Mouse (Mus musculus) erythroblast, adult 5-6 weeks (primary cell): ENCODE measurements around the gene Mrps7. TPM values are rescaled to one million over a fixed set of nuclear protein-coding genes. Genes with fewer than 3 reads are reported as not detected.
"Not testable (repeated sequence)": the region's sequence is repeated elsewhere in the genome, so short reads cannot be mapped to it uniquely, and the experiment has no call there.

Experiments
- ATAC-seq: replicated peaks from 2 replicates; pipeline ENCODE4 v1.8.0; 2016; ENCODE audit warnings: moderate number of reproducible peaks, mild to moderate bottlenecking, moderate TSS enrichment, inconsistent platforms; ENCODE audit not compliant: poor library complexity, low FRiP score, severe bottlenecking
- total RNA-seq, 2 experiments: library from RNA; stranded (forward) in 1 of 2; stranded (reverse) in 1 of 2; fragments of 150-400 nt in 1 of 2; fragments of 200-764, 138-1000 nt in 1 of 2; gene quantifications; 2 replicates each; pipeline versions ENCODE4 v1.2.3 to v1.2.4; 2015 to 2017; ENCODE audit warnings: low replicate concordance in 2 of 2

Mrps7 gene
- total RNA-seq, 2 experiments from 2014 or later: 13.0 to 14.2 TPM

DNA sequence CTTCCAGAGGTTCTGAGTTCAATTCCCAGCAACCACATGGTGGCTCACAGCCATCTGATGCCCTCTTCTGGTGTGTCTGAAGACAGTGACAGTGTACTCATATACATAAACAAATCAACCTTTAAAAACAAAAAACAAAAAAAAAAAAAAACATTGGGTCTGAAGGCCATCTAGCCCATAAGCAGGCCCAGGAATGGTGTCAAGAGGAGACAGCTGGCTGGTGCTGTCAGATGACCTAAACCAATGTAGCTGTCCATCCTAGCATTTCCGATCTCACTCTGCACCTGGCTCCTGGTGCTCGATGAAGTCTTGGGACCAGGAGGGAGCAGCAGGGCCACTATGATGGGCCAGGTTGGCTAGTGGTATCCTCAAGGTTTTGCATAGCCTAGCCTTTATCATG is 39.0 kb downstream of the Mrps7 start:
- ATAC-seq: no peak

DNA sequence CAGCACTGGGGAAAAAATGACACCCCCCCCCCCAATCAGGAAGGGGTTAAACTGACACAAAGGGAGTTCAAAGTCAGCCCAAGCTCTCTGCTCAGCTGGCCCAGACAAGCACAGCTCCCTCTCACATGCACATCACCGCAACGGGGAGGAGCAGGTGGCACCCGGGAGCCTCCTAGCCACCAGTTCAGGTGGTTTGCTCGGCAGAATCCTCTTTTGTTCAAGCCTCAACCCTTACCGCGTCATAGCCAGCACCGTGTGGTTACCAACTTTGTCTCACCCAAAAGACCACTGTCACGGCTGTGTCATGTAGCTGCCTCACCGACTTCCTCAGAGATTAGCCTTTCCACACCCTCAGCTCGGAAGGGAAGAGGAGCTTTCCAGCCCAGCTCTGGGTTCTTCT is 39.5 kb downstream of the Mrps7 start:
- no peak for ATAC-seq

DNA sequence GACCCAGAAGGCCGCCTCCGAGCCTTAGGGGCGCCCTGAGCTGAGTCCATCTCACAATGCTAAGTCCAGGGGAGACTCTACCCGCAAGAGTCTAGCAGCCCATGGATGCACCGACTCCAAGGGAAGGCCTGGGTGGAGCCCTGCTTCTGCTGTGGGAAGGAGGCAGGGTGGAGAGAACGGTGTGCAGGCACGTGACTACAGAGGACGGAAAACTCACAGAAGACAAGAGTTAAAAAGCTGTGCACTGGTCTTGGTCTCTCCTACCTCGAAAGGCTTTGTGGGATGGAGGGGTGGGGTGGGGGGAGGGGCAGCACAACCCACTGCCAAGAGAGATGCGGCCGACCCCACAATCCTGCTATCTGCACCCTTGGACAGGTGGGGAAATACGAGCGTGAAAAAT is 40.6 kb downstream of the Mrps7 start:
- no peak for ATAC-seq

DNA sequence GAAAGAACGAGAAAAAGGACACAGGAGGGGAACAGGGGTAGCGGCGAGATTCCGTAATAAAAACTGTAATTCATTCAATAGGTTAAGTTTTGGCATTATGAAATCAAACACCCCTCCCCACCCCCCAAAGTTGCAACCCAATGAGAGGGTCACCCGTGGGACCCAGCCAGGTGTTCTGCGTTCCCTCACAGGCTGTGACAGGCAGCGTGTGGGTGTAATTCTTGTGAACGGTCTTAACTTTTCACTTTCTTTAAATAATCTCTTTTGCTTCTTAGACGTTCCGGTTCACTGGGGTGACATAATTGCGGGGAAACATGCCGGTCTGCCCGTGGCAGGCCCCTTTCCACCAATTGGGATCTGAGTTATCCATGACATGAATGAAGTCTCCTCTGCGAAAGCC is 41.8 kb downstream of the Mrps7 start:
- not testable (repeated sequence) for ATAC-seq

DNA sequence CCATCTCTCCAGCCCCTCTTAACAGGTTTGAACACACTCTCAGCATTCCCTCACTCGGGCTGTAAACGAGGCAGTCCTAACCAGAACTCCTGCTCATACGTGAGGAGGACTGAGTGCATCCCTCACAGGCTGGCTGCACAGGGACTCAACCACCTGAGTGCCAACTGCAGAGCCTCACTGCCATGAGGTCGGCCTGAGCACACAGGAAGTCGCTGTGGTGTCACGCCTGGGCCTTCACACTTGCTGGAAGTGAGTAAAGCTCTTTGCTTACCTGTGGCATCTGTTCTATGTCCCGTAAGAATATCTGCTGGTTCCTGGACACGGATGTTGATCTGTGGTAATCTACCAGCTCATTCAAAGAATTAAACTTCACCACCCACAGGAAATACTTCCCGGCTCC is 42.7 kb downstream of the Mrps7 start:
- ATAC-seq: no peak

DNA sequence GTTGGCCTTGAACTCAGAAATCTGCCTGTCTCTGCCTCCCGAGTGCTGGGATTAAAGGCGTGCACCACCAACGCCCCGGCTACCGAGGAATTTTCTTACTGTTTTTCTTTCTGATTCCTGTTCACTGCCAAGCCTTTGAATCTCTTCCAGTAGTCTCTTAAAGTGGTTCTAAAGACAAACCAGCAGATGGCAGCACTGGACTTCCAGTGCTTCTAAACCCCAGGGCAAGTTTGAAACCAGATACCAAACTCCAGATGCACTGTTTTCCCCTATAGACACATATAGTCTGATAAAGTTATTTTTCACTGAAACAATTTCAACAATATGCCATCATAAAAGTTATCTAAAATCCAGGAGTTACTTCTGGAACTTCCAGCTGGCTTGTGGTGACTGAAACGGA is 43.7 kb downstream of the Mrps7 start:
- ATAC-seq: peak; percentile 62; the same call in 1 of the 2 replicates

DNA sequence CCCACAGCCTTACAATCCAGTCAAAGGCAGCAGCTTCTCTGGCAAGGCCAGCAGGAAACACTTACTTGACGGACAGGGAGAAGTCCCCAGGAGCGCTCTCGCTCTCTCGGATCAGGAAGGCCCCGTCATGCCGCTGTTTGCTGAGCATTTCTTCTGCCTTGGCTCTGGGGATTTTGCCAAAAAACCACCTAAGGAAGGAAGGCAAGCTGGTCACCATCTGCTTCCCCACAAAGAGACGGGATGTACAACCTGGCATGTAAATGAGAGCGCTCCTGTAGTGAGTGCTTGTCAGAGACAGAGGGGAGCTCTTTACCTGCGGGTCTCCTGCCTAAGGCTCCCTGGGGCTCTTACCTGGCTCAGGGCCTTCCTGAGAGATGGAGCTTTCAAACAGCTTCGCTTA is 46.0 kb downstream of the Mrps7 start:
- ATAC-seq: no peak

DNA sequence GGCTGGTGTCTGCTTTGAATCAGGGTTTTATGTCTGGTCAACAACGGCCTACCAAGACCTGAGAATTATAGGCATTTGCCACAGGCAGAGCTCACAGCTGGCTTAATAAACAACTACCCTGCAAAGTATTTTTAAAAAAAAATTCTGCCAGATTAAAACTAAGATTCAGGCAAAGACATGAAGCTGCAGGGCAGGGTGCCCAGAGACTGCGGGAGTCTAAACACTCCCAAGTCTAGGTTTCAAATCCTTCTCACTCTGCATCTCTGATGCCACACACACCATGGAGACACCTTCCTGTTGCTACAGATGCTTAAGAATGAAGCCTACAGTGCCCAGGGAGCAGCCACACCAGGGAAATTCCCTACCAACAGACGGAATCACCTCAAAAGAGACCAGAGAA is 48.0 kb downstream of the Mrps7 start:
- ATAC-seq: no peak

DNA sequence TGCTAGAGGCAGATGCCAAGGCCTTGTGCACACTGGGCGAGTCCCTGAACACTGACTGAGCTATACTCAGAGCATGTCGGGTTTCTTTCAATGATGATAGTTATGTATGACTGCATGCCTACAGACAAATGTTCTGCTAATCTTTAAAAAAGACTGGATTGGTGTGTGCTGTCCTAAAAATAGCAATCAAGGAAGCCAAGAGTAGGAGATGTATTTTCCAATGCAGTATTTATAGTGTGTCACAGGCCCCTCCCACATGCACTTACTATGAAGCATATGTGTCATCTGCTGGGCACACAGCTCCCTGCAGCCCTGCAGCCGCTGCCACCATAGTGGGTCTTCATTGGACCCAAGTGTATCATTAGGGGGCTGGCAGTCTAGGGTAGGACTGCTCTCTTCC is 49.5 kb downstream of the Mrps7 start:
- no peak for ATAC-seq

DNA sequence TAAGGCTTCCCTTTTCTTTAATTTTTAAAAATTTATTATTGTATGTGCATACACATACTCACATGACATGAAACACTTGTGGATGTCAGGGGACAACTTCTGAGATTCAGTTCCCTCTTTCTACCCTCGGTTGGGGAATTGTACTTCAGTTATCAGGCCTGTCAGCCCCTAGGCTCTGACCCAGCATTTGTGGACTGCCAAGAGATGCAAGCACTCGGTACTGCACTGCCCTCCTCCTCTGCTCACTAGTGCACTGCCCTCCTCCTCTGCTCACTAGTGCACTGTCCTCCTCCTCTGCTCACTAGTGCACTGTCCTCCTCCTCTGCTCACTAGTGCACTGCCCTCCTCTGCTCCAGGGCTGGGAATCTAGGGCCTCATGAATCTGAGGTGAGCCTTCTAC is 50.4 kb downstream of the Mrps7 start:
- ATAC-seq: no peak

Other genes with a start within 250 kb of the Mrps7 start
- gene Hid1, start 236.2 kb upstream of the Mrps7 start, total RNA-seq (2015; ENCODE audit: low replicate concordance): 1.2 and 5.2 TPM in 2 replicates
- gene Hid1, start 236.2 kb upstream of the Mrps7 start, total RNA-seq (2017; ENCODE audit: low replicate concordance): 0.26 TPM in 1 of 2 replicates, not detected in the other
- not detected in 2 replicates for gene Cdr2l, start 222.0 kb upstream of the Mrps7 start, total RNA-seq (2015; ENCODE audit: low replicate concordance)
- not detected in 2 replicates for gene Cdr2l, start 222.0 kb upstream of the Mrps7 start, total RNA-seq (2017; ENCODE audit: low replicate concordance)
- gene Mrpl58, start 200.2 kb upstream of the Mrps7 start, total RNA-seq (2015; ENCODE audit: low replicate concordance): 19.2 and 34.4 TPM in 2 replicates
- gene Mrpl58, start 200.2 kb upstream of the Mrps7 start, total RNA-seq (2017; ENCODE audit: low replicate concordance): 18.0 and 23.0 TPM in 2 replicates
- gene Atp5h, start 184.0 kb upstream of the Mrps7 start, total RNA-seq (2015; ENCODE audit: low replicate concordance): 282 and 306 TPM in 2 replicates
- gene Atp5h, start 184.0 kb upstream of the Mrps7 start, total RNA-seq (2017; ENCODE audit: low replicate concordance): 240 and 279 TPM in 2 replicates
- gene Kctd2, start 183.8 kb upstream of the Mrps7 start, total RNA-seq (2015; ENCODE audit: low replicate concordance): 2.1 and 5.9 TPM in 2 replicates
- gene Kctd2, start 183.8 kb upstream of the Mrps7 start, total RNA-seq (2017; ENCODE audit: low replicate concordance): 2.8 and 8.3 TPM in 2 replicates
- gene Trim80, start 163.4 kb upstream of the Mrps7 start, total RNA-seq (2015; ENCODE audit: low replicate concordance): not detected in 2 replicates
- not detected in 2 replicates for gene Trim80, start 163.4 kb upstream of the Mrps7 start, total RNA-seq (2017; ENCODE audit: low replicate concordance)
- gene Slc16a5, start 141.5 kb upstream of the Mrps7 start, total RNA-seq (2015; ENCODE audit: low replicate concordance): not detected in 2 replicates
- not detected in 2 replicates for gene Slc16a5, start 141.5 kb upstream of the Mrps7 start, total RNA-seq (2017; ENCODE audit: low replicate concordance)
- gene Armc7, start 128.3 kb upstream of the Mrps7 start, total RNA-seq (2015; ENCODE audit: low replicate concordance): 2.5 and 3.8 TPM in 2 replicates
- 1.5 and 5.5 TPM in 2 replicates for gene Armc7, start 128.3 kb upstream of the Mrps7 start, total RNA-seq (2017; ENCODE audit: low replicate concordance)
- 32.8 and 52.3 TPM in 2 replicates for gene Nt5c, start 112.1 kb upstream of the Mrps7 start, total RNA-seq (2015; ENCODE audit: low replicate concordance)
- 14.1 and 16.0 TPM in 2 replicates for gene Nt5c, start 112.1 kb upstream of the Mrps7 start, total RNA-seq (2017; ENCODE audit: low replicate concordance)
- 105 and 112 TPM in 2 replicates for gene Jpt1, start 89.5 kb upstream of the Mrps7 start, total RNA-seq (2015; ENCODE audit: low replicate concordance)
- gene Jpt1, start 89.5 kb upstream of the Mrps7 start, total RNA-seq (2017; ENCODE audit: low replicate concordance): 114 and 134 TPM in 2 replicates
- gene Sumo2, start 67.6 kb upstream of the Mrps7 start, total RNA-seq (2015; ENCODE audit: low replicate concordance): 126 and 222 TPM in 2 replicates
- 154 and 170 TPM in 2 replicates for gene Sumo2, start 67.6 kb upstream of the Mrps7 start, total RNA-seq (2017; ENCODE audit: low replicate concordance)
- gene Nup85, start 39.5 kb upstream of the Mrps7 start, total RNA-seq (2015; ENCODE audit: low replicate concordance): 39.3 and 72.1 TPM in 2 replicates
- gene Nup85, start 39.5 kb upstream of the Mrps7 start, total RNA-seq (2017; ENCODE audit: low replicate concordance): 52.1 and 69.3 TPM in 2 replicates
- gene Gga3, start 126 bp downstream of the Mrps7 start, total RNA-seq (2015; ENCODE audit: low replicate concordance): 7.9 and 12.3 TPM in 2 replicates
- 12.8 and 18.4 TPM in 2 replicates for gene Gga3, start 126 bp downstream of the Mrps7 start, total RNA-seq (2017; ENCODE audit: low replicate concordance)
- 13.0 and 26.1 TPM in 2 replicates for gene Mif4gd, start 9.0 kb downstream of the Mrps7 start, total RNA-seq (2015; ENCODE audit: low replicate concordance)
- 10.3 and 11.9 TPM in 2 replicates for gene Mif4gd, start 9.0 kb downstream of the Mrps7 start, total RNA-seq (2017; ENCODE audit: low replicate concordance)
- 1.7 and 5.0 TPM in 2 replicates for gene Slc25a19, start 24.4 kb downstream of the Mrps7 start, total RNA-seq (2015; ENCODE audit: low replicate concordance)
- 7.4 and 22.4 TPM in 2 replicates for gene Slc25a19, start 24.4 kb downstream of the Mrps7 start, total RNA-seq (2017; ENCODE audit: low replicate concordance)
- gene Grb2, start 104.7 kb downstream of the Mrps7 start, total RNA-seq (2015; ENCODE audit: low replicate concordance): 27.4 and 34.4 TPM in 2 replicates
- 12.0 and 21.9 TPM in 2 replicates for gene Grb2, start 104.7 kb downstream of the Mrps7 start, total RNA-seq (2017; ENCODE audit: low replicate concordance)
- gene Tmem94, start 161.5 kb downstream of the Mrps7 start, total RNA-seq (2015; ENCODE audit: low replicate concordance): 5.6 and 8.5 TPM in 2 replicates
- 8.7 and 13.5 TPM in 2 replicates for gene Tmem94, start 161.5 kb downstream of the Mrps7 start, total RNA-seq (2017; ENCODE audit: low replicate concordance)
- 4.0 and 4.8 TPM in 2 replicates for gene Caskin2, start 209.7 kb downstream of the Mrps7 start, total RNA-seq (2015; ENCODE audit: low replicate concordance)
- 2.0 and 3.1 TPM in 2 replicates for gene Caskin2, start 209.7 kb downstream of the Mrps7 start, total RNA-seq (2017; ENCODE audit: low replicate concordance)
- 1.7 and 5.6 TPM in 2 replicates for gene Tsen54, start 210.8 kb downstream of the Mrps7 start, total RNA-seq (2015; ENCODE audit: low replicate concordance)
- 1.4 and 2.2 TPM in 2 replicates for gene Tsen54, start 210.8 kb downstream of the Mrps7 start, total RNA-seq (2017; ENCODE audit: low replicate concordance)
- 3.3 and 5.4 TPM in 2 replicates for gene Llgl2, start 220.1 kb downstream of the Mrps7 start, total RNA-seq (2015; ENCODE audit: low replicate concordance)
- 0.34 TPM in 1 of 2 replicates, not detected in the other for gene Llgl2, start 220.1 kb downstream of the Mrps7 start, total RNA-seq (2017; ENCODE audit: low replicate concordance)